Mouse (Mus musculus) megakaryocyte, adult 5-6 weeks (primary cell): ENCODE data around the gene Pdcd1lg2. TPM values are rescaled to one million over a fixed set of nuclear protein-coding genes. Genes with fewer than 3 reads are reported as not detected.

Source experiments
- total RNA-seq, 2 experiments: library from RNA; stranded (forward) in 1 of 2; stranded (reverse) in 1 of 2; fragments of 153-499, 151-499 nt in 1 of 2; fragments of 221-1000, 200-1000 nt in 1 of 2; gene quantifications; 2 replicates each; pipeline versions ENCODE4 v1.2.3 to v1.2.4; 2015 to 2017

Gene Pdcd1lg2
- total RNA-seq, 2 experiments from 2014 or later: 0.44 TPM; not detected in 1

Other genes with a start within 250 kb of the Pdcd1lg2 start
- 74.6 and 82.1 TPM in 2 replicates for gene Jak2, start 159.1 kb upstream of the Pdcd1lg2 start, total RNA-seq (2015)
- 80.8 and 83.2 TPM in 2 replicates for gene Jak2, start 159.1 kb upstream of the Pdcd1lg2 start, total RNA-seq (2017)
- not detected in 2 replicates for gene Insl6, start 85.6 kb upstream of the Pdcd1lg2 start, total RNA-seq (2015)
- 0.81 TPM in 1 of 2 replicates, not detected in the other for gene Insl6, start 85.6 kb upstream of the Pdcd1lg2 start, total RNA-seq (2017)
- gene Rln1, start 76.2 kb upstream of the Pdcd1lg2 start, total RNA-seq (2015): not detected in 2 replicates
- gene Rln1, start 76.2 kb upstream of the Pdcd1lg2 start, total RNA-seq (2017): not detected in 2 replicates
- 66.4 and 70.8 TPM in 2 replicates for gene Plgrkt, start 43.5 kb upstream of the Pdcd1lg2 start, total RNA-seq (2015)
- 50.8 and 57.1 TPM in 2 replicates for gene Plgrkt, start 43.5 kb upstream of the Pdcd1lg2 start, total RNA-seq (2017)
- gene Cd274, start 43.5 kb upstream of the Pdcd1lg2 start, total RNA-seq (2015): 4.1 and 5.6 TPM in 2 replicates
- gene Cd274, start 43.5 kb upstream of the Pdcd1lg2 start, total RNA-seq (2017): 2.6 and 2.9 TPM in 2 replicates
- 12.9 and 13.1 TPM in 2 replicates for gene Ric1, start 111.4 kb downstream of the Pdcd1lg2 start, total RNA-seq (2015)
- gene Ric1, start 111.4 kb downstream of the Pdcd1lg2 start, total RNA-seq (2017): 14.3 and 15.3 TPM in 2 replicates
- 17.5 and 18.6 TPM in 2 replicates for gene Ermp1, start 237.5 kb downstream of the Pdcd1lg2 start, total RNA-seq (2015)
- 24.0 and 25.9 TPM in 2 replicates for gene Ermp1, start 237.5 kb downstream of the Pdcd1lg2 start, total RNA-seq (2017)